Mouse (Mus musculus) heart, adult 2 months (tissue): ENCODE data around the gene Arhgef15.

Experiments used
- CTCF ChIP-seq: fragments of 200-600 bp; IDR thresholded peaks from 2 replicates; pipeline ENCODE4 v1.8.1; 2022; ENCODE audit warnings: antibody characterized with exemption, mild to moderate bottlenecking, moderate library complexity
- EP300 ChIP-seq: fragments of 200-500 bp; IDR thresholded peaks from 2 replicates; pipeline ENCODE4 v1.6.1; 2011; ENCODE audit warnings: low read depth, low read length, control low read depth; ENCODE audit not compliant: insufficient read depth
- POLR2A ChIP-seq: fragments of 200-500 bp; IDR thresholded peaks from 2 replicates; pipeline ENCODE4 v1.6.1; 2011; ENCODE audit warnings: mild to moderate bottlenecking, low read depth, low read length, control low read depth; ENCODE audit not compliant: insufficient read depth

GRCm38 (mm10) chr11:68902367-68902766 is 54.9 kb downstream of the Arhgef15 start:
- no peak for TF ChIP-seq POLR2A
- TF ChIP-seq CTCF, result no peak
- no peak for TF ChIP-seq EP300
